Mouse (Mus musculus) kidney, postnatal 36 days (tissue): ENCODE data around the gene Galns.
A peak's percentile ranks its signal among the peaks of the same experiment; 100 is the strongest.

ENCODE experiments used
- DNase-seq, 2 experiments: peaks; one replicate each; pipeline ENCODE4 v3.0.0; 2021 to 2022; ENCODE audit warnings: mixed read lengths in 2 of 2

The Galns gene

GRCm38 (mm10) chr8:122531312-122531711, 80.0 kb downstream of the Galns start:
- DNase-seq: no peak

GRCm38 (mm10) chr8:122529159-122529558, 82.1 kb downstream of the Galns start:
- peak; percentile 78 to 93 for DNase-seq
